Mouse (Mus musculus) inflammation-experienced regulatory T-cells, adult 6 months (primary cell): ENCODE data around the gene Gm17374. TPM values are rescaled to one million over a fixed set of nuclear protein-coding genes. Genes with fewer than 3 reads are reported as not detected.
"Not testable (repeated sequence)": the region's sequence is repeated elsewhere in the genome, so short reads cannot be mapped to it uniquely, and the experiment has no call there.

Experiments used
- ATAC-seq: one replicate; pipeline ENCODE4 v1.8.0; 2017
- polyA plus RNA-seq, 3 experiments: library from polyadenylated mRNA; unstranded; fragments of 100-300 nt; shearing (Covaris generic); gene quantifications; one replicate each; pipeline ENCODE4 v1.2.1; 2017

The Gm17374 gene
- not detected for polyA plus RNA-seq

- not testable (repeated sequence) for ATAC-seq
Measured at GRCm38 (mm10) chr2:140151743-140152142, at the start of gene Gm17374. Gene Gm17374, plus strand, starts transcription at chr2:140152043.

GRCm38 (mm10) chr2:140104951-140105350 lies 46.9 kb upstream of the Gm17374 start:
- ATAC-seq, result no peak

GRCm38 (mm10) chr2:140107641-140108040 lies 44.2 kb upstream of the Gm17374 start:
- no peak for ATAC-seq

GRCm38 (mm10) chr2:140108945-140109344 lies 42.9 kb upstream of the Gm17374 start:
- no peak for ATAC-seq

- no peak for ATAC-seq
Measured at GRCm38 (mm10) chr2:140113851-140114250, 38.0 kb upstream of the Gm17374 start.

- ATAC-seq, result no peak
Measured at GRCm38 (mm10) chr2:140125516-140125915, 26.3 kb upstream of the Gm17374 start.

- ATAC-seq, result peak; percentile 81
Measured at GRCm38 (mm10) chr2:140159186-140159730, 7.4 kb downstream of the Gm17374 start.

- ATAC-seq, result no peak
Measured at GRCm38 (mm10) chr2:140163351-140163854, 11.6 kb downstream of the Gm17374 start.

- no peak for ATAC-seq
Measured at GRCm38 (mm10) chr2:140169057-140169456, 17.2 kb downstream of the Gm17374 start.

- ATAC-seq, result peak; percentile 97
Measured at GRCm38 (mm10) chr2:140170127-140170802, 18.4 kb downstream of the Gm17374 start, which contains the start of the genes Esf1 and Ndufaf5. Gene Esf1, minus strand, starts transcription at chr2:140170564. Gene Ndufaf5, plus strand, starts transcription at chr2:140170649.

GRCm38 (mm10) chr2:140170803-140171553 lies 19.1 kb downstream of the Gm17374 start:
- ATAC-seq, result peak; percentile 63

GRCm38 (mm10) chr2:140185685-140186210 lies 33.9 kb downstream of the Gm17374 start:
- not testable (repeated sequence) for ATAC-seq

- no peak for ATAC-seq
Measured at GRCm38 (mm10) chr2:140200713-140201112, 48.9 kb downstream of the Gm17374 start.

- ATAC-seq, result no peak
Measured at GRCm38 (mm10) chr2:140202573-140202972, 50.7 kb downstream of the Gm17374 start.

Other genes starting within 250 kb of the Gm17374 start
- gene Tasp1, start 85.2 kb upstream of the Gm17374 start, polyA plus RNA-seq, result 100 to 1,000 TPM in 2 of 3 experiments, 10 to 100 TPM in 1; 59.4 to 132 (median 114) TPM
- gene Esf1, start 18.5 kb downstream of the Gm17374 start, polyA plus RNA-seq, result 10 to 100 TPM; 25.4 to 33.2 (median 30.9) TPM
- gene Ndufaf5, start 18.6 kb downstream of the Gm17374 start, polyA plus RNA-seq, result 10 to 100 TPM; 14.3 to 20.1 (median 17.2) TPM
- gene Sel1l2, start 237.7 kb downstream of the Gm17374 start, polyA plus RNA-seq, result not detected
- not detected for gene Macrod2, start 243.3 kb downstream of the Gm17374 start, polyA plus RNA-seq